Mouse (Mus musculus) midbrain, embryonic 14.5 days (tissue): ENCODE data around the gene Tspyl3. TPM values are rescaled to one million over a fixed set of nuclear protein-coding genes. Genes with fewer than 3 reads are reported as not detected.

Experiments
- ATAC-seq: fragments of 200-750 bp; cut with Nextera tagmentation; 2 replicates; pipeline ENCODE4 v1.8.0; 2017; ENCODE audit warnings: moderate number of reproducible peaks, moderate library complexity; ENCODE audit not compliant: low FRiP score, low TSS enrichment
- DNase-seq: peaks from one replicate; pipeline ENCODE4 v3.0.0-alpha.2; 2015
- H3K27ac ChIP-seq: fragments of 300-500 bp; sonication (generic); replicated peaks from 2 replicates; pipeline ENCODE4 v1.5.1; 2014; ENCODE audit warnings: mild to moderate bottlenecking, low read depth, low read length, moderate library complexity
- H3K27me3 ChIP-seq: fragments of 300-500 bp; sonication (generic); 2 replicates; pipeline ENCODE4 v1.6.1; 2014; ENCODE audit warnings: low read length, control low read depth, mixed read lengths; ENCODE audit not compliant: control insufficient read depth, insufficient read depth
- H3K36me3 ChIP-seq: fragments of 300-500 bp; sonication (generic); 2 replicates; pipeline ENCODE4 v1.6.1; 2014; ENCODE audit warnings: low read length, control low read depth; ENCODE audit not compliant: control insufficient read depth, insufficient read depth
- H3K4me1 ChIP-seq: fragments of 300-500 bp; sonication (generic); 2 replicates; pipeline ENCODE4 v1.6.1; 2014; ENCODE audit warnings: mild to moderate bottlenecking, antibody characterized with exemption, low read length, control low read depth; ENCODE audit not compliant: control insufficient read depth, insufficient read depth
- H3K4me2 ChIP-seq: fragments of 300-500 bp; sonication (generic); 2 replicates; pipeline ENCODE4 v1.6.1; 2014; ENCODE audit warnings: mild to moderate bottlenecking, low read length, moderate library complexity
- H3K4me3 ChIP-seq: fragments of 300-500 bp; sonication (generic); replicated peaks from 2 replicates; pipeline ENCODE4 v1.5.1; 2014; ENCODE audit warnings: low read depth, low read length
- H3K9ac ChIP-seq: fragments of 300-500 bp; sonication (generic); replicated peaks from 2 replicates; pipeline ENCODE4 v1.6.1; 2014; ENCODE audit warnings: mild to moderate bottlenecking, low read length, moderate library complexity
- H3K9me3 ChIP-seq: fragments of 300-500 bp; sonication (generic); 2 replicates; pipeline ENCODE4 v1.6.1; 2016; ENCODE audit warnings: low read length, control low read depth, mixed read lengths; ENCODE audit not compliant: control insufficient read depth
- WGBS: fragments of 180-500 bp; shearing (Covaris S2); extraction: QIAGEN DNeasy Blood & Tissue Kit; methylation state at CpG from one replicate; pipeline ENCODE4 v1.1.7; 2014; 5-methylcytosine and 5-hydroxymethylcytosine counted together
- polyA plus RNA-seq: library from polyadenylated mRNA; unstranded; fragments of >200 nt; fragmentation: Nextera tagmentation; extraction: Ambion mirVana; gene quantifications from 2 replicates; pipeline ENCODE4 v1.2.1, GENCODE M21; 2014

Tspyl3 gene
- polyA plus RNA-seq, 1 experiment from 2014 or later: 30.2 TPM

GRCm38 (mm10) chr2:153237891-153238290 lies 12.7 kb upstream of the Tspyl3 start:
- peaks cover 32% of the 10 kb centered on the region for H3K36me3 ChIP-seq
- no peak overlapping the region for H3K4me2 ChIP-seq
- H3K4me3 ChIP-seq: no peak overlapping the region
- WGBS: 74% methylated on average over 4 of the region's 4 CpGs
- 0 out of 2 replicates have a peak overlapping the region, but pooled peaks have one; percentile 20 for H3K9ac ChIP-seq
- no peak overlapping the region for H3K27ac ChIP-seq
- ATAC-seq (no peak), DNase-seq (no peak)
- peaks cover 30% of the 10 kb centered on the region for H3K4me1 ChIP-seq
- H3K27me3 ChIP-seq: no peaks in the 10 kb centered on the region
- H3K9me3 ChIP-seq: no peaks in the 10 kb centered on the region

DNA sequence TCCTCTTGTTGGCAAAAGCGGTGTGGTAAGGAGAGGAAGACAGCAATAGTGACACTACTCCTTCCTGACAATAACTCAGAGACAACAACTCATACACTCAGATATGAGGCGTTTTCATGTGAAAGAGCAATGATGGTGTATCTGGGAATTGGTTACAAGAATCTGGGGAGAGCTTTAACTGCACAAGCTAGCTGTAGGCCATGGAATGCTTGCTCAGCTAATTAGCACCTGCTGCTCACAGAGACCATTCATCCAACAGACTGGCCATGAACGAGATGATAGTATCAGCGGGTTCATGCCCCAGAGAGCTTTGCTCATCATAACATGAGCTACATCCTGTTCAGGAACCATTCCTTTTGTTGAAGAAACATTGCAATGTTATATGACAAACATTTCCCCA lies 12.0 kb upstream of the Tspyl3 start:
- Histone ChIP-seq H3K4me1 (peaks cover 28% of the 10 kb centered on the region), H3K4me2 (no peak overlapping the region), H3K36me3 (peaks cover 37% of the 10 kb centered on the region), H3K27ac (no peak overlapping the region), H3K4me3 (no peak overlapping the region), H3K9me3 (no peaks in the 10 kb centered on the region), H3K9ac (no peak overlapping the region), H3K27me3 (no peaks in the 10 kb centered on the region)
- DNase-seq: no peak
- 78% methylated on average over 4 of the region's 4 CpGs for WGBS
- no peak for ATAC-seq

DNA sequence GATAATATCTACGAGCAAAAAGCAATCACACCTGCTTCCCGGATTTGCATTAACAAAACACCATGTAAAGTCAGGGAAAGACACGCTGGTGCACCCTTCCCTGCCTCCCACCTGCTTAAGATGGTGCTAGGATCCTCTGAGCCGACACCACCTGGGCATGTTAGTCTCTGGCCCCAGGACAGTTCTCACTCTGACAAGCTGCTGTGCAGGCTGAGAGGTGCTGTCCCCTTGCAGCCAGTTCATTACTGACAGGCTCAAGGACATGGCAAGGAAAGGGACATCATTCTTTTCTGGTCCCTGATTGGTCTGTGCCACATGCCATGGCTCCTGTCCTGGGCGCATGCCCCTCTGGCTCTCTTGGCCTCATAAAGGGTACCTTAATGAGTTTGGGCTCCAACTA lies 3.3 kb upstream of the Tspyl3 start:
- H3K9me3 ChIP-seq: no peaks in the 10 kb centered on the region
- no peak overlapping the region for H3K4me3 ChIP-seq
- H3K9ac ChIP-seq: no peak overlapping the region
- DNase-seq: no peak
- 77% methylated on average over 5 of the region's 5 CpGs for WGBS
- no peak overlapping the region for H3K4me2 ChIP-seq
- H3K36me3 ChIP-seq: peaks cover 55% of the 10 kb centered on the region
- no peak for ATAC-seq
- H3K4me1 ChIP-seq: peaks cover 6% of the 10 kb centered on the region; the same call in 1 of the 2 replicates
- no peak overlapping the region for H3K27ac ChIP-seq
- H3K27me3 ChIP-seq: no peaks in the 10 kb centered on the region

DNA sequence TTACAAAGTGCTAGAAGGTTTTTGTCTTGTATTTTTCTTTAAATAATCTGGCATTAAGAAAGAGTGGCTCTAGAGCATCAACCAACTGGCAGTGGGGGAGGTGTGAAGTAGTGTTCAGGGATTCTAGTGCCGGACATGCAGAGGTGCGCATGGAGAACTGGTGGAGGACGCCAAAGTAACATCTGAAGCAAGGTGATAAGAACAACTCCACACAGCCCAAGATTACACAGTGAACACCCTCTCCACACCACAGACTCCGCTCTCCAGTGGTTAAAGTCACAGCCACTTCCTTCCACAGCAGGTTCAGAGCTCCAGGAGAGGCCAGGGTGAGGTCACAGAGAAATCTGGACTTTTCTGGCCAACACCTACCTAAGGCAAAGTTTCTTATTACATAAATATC lies 2.7 kb upstream of the Tspyl3 start:
- Histone ChIP-seq H3K4me3 (no peak overlapping the region), H3K9ac (no peak overlapping the region), H3K27me3 (no peaks in the 10 kb centered on the region), H3K4me2 (no peak overlapping the region), H3K27ac (no peak overlapping the region), H3K4me1 (peaks cover 6% of the 10 kb centered on the region; the same call in 1 of the 2 replicates), H3K9me3 (no peaks in the 10 kb centered on the region), H3K36me3 (peaks cover 50% of the 10 kb centered on the region)
- ATAC-seq: no peak
- 91% methylated on average over 4 of the region's 4 CpGs for WGBS
- DNase-seq: no peak

- peaks cover 6% of the 10 kb centered on the region; the same call in 1 of the 2 replicates for H3K4me1 ChIP-seq
- peak overlapping the region; percentile 80; the same call in 1 of the 2 replicates for H3K9ac ChIP-seq
- no peaks in the 10 kb centered on the region for H3K27me3 ChIP-seq
- peak overlapping the region; percentile 86 for H3K27ac ChIP-seq
- no peaks in the 10 kb centered on the region for H3K9me3 ChIP-seq
- peaks cover 27% of the 10 kb centered on the region for H3K36me3 ChIP-seq
- peak overlapping the region; percentile 73 for H3K4me2 ChIP-seq
- WGBS: 7% methylated on average over 3 of the region's 3 CpGs
- no peak for ATAC-seq
- no peak for DNase-seq
- peak overlapping the region; percentile 55 for H3K4me3 ChIP-seq
Measured at GRCm38 (mm10) chr2:153225595-153225953, 333 bp upstream of the Tspyl3 start.

DNA sequence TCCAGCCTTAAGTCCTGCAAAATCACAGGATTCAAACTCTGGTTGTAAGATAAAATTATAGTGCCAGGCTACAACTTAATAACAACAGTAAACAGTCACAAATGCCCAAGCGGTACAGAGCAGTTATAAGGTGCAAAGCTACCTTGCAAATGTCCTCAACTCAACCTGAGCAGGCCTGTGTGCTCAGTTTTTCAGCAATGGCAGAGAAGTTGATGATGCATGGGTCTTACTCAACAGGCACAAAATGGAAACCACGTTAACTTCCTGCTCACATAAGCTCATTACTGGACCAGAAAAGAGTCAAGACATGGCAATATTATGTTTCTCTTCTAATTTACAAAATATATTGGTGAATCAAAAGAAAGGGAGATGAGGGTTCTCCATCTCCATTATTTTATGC lies 2.7 kb downstream of the Tspyl3 start:
- no peak overlapping the region for H3K4me3 ChIP-seq
- no peaks in the 10 kb centered on the region for H3K27me3 ChIP-seq
- ATAC-seq: no peak
- 95% methylated on average over 2 of the region's 2 CpGs for WGBS
- no peak overlapping the region for H3K27ac ChIP-seq
- no peak overlapping the region for H3K4me2 ChIP-seq
- no peaks in the 10 kb centered on the region for H3K9me3 ChIP-seq
- no peaks in the 10 kb centered on the region for H3K36me3 ChIP-seq
- H3K4me1 ChIP-seq: peaks cover 6% of the 10 kb centered on the region; the same call in 1 of the 2 replicates
- no peak overlapping the region for H3K9ac ChIP-seq
- no peak for DNase-seq

DNA sequence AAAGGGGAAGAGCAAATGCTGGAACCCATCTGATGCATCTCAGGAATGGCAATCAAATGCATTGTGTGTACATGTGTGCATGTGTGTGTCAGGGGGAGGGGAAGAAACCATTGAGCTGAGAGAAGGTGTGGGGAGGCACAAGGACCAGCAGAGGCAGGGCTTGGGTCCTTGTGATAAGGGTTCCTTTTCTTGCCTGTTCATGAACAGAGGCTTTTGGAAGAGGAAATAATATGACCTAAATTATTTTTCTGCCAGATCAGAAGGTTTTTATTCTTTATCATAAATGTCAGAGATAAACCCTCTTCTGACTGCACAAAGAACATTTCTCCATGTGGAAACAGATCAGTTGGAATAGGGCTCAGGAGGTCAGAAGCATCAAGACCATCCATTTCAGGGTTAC lies 3.1 kb downstream of the Tspyl3 start:
- H3K27ac ChIP-seq: no peak overlapping the region
- H3K4me3 ChIP-seq: no peak overlapping the region
- H3K27me3 ChIP-seq: no peaks in the 10 kb centered on the region
- no peak overlapping the region for H3K4me2 ChIP-seq
- no peak for ATAC-seq
- H3K36me3 ChIP-seq: no peaks in the 10 kb centered on the region
- H3K9ac ChIP-seq: no peak overlapping the region
- no peaks in the 10 kb centered on the region for H3K9me3 ChIP-seq
- H3K4me1 ChIP-seq: peaks cover 6% of the 10 kb centered on the region; the same call in 1 of the 2 replicates
- DNase-seq: no peak

DNA sequence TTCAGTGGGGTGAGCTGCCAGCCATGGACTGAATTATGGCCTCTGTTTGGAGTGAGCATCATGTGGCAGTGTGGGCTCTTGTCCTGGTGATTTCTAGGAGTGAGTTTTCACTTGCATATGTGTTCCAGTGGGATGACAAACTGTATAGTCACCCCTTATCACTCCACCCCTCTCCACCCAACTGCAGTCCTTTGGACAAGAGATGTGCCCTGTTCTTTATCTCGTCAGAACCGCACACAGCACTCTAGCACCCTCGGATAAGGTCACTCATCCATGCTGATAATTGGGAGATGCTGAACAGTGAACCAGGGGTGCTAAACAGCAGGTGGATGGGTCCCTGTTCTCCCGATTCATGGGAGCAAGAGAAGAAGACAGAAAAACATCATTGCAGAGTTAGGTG lies 3.6 kb downstream of the Tspyl3 start:
- WGBS: 90% methylated on average over 4 of the region's 4 CpGs

GRCm38 (mm10) chr2:153218516-153218915 lies 6.7 kb downstream of the Tspyl3 start:
- Histone ChIP-seq H3K4me2 (no peak overlapping the region), H3K9me3 (no peaks in the 10 kb centered on the region), H3K27me3 (no peaks in the 10 kb centered on the region), H3K27ac (no peak overlapping the region), H3K36me3 (no peaks in the 10 kb centered on the region), H3K4me1 (no peaks in the 10 kb centered on the region), H3K4me3 (no peak overlapping the region), H3K9ac (no peak overlapping the region)
- 86% methylated on average over 3 of the region's 3 CpGs for WGBS
- DNase-seq (no peak), ATAC-seq (no peak)

More for the DNA sequence above, 3.6 kb downstream of the Tspyl3 start:
- Histone ChIP-seq H3K4me2 (no peak overlapping the region), H3K4me3 (no peak overlapping the region), H3K36me3 (no peaks in the 10 kb centered on the region), H3K4me1 (peaks cover 6% of the 10 kb centered on the region; the same call in 1 of the 2 replicates), H3K9me3 (no peaks in the 10 kb centered on the region), H3K27ac (no peak overlapping the region), H3K9ac (no peak overlapping the region), H3K27me3 (no peaks in the 10 kb centered on the region)
- DNase-seq: no peak
- no peak for ATAC-seq
